Mouse (Mus musculus): Measurements from ENCODE around the gene Gm45062. TPM values are rescaled to one million over a fixed set of nuclear protein-coding genes. Genes with fewer than 3 reads are reported as not detected.

The Gm45062 gene
- total and polyA plus RNA-seq, 3 experiments = 2.7 to 4.1 (median 3.2) TPM

- no peaks in the 10 kb centered on the region for H3K27me3 ChIP-seq (replicated peaks)
- peak overlapping the region; percentile 100 for H3K4me2 ChIP-seq (ENCODE audit: insufficient read depth, low read depth, poor library complexity, severe bottlenecking)
- H3K79me2 ChIP-seq (replicated peaks; ENCODE audit: control insufficient read depth, extremely low read depth, insufficient read depth, poor library complexity, severe bottlenecking) = peaks cover 14% of the 10 kb centered on the region
- peaks cover 2 to 22% of the 10 kb centered on the region in 2 experiments for H3K36me3 ChIP-seq (replicated peaks in 1 of 2; ENCODE audit: control insufficient read depth in 1 of 2, insufficient read depth in 1 of 2, low read length in 1 of 2)
- H3K9ac ChIP-seq (ENCODE audit: insufficient read depth, low read depth) = peak overlapping the region; percentile 97
- no peaks in the 10 kb centered on the region for H3K9me3 ChIP-seq (replicated peaks; ENCODE audit: low read length)
- H3K27ac ChIP-seq (ENCODE audit: insufficient read depth, low read depth) = peak overlapping the region; percentile 54; the same call in 1 of the 2 replicates
- no peak for DNase-seq (ENCODE audit: extremely low read depth)
- in situ Hi-C loops (cut with MboI; ENCODE audit: low pct_ligation_motif_present, low pct_unique_long_range_greater_than_20kb, low sequenced_read_pairs) (no loop called here), dilution Hi-C loops (cut with MboI; ENCODE audit: extremely low pct_ligation_motif_present, extremely low pct_unique_long_range_greater_than_20kb, low sequenced_read_pairs) (no loop called here)
- peak overlapping the region; percentile 84 to 97 (median 84) for H3K4me3 ChIP-seq (replicated peaks in 1 of 3; ENCODE audit: low read depth in 2 of 3, low read length in 2 of 3, poor library complexity in 1 of 3)
- TF ChIP-seq USF2 (conservative IDR thresholded peaks at IDR 0.05; ENCODE audit: low read depth, low read length) = no peak
- no peak for TF ChIP-seq MAFK (IDR thresholded peaks at IDR 0.05; ENCODE audit: insufficient replicate concordance, low read length)
- no peak for TF ChIP-seq SMC3 (IDR thresholded peaks at IDR 0.05; ENCODE audit: low read depth, low read length)
- no peak for TF ChIP-seq E2F4 (IDR thresholded peaks at IDR 0.05; ENCODE audit: insufficient replicate concordance, low read depth, low read length)
- TF ChIP-seq ELF1 (IDR thresholded peaks at IDR 0.05; ENCODE audit: low read depth, low read length) = no peak
- no peak for TF ChIP-seq IRF4 (IDR thresholded peaks at IDR 0.05; ENCODE audit: low read depth, low read length)
- TF ChIP-seq MYC (IDR thresholded peaks at IDR 0.05; ENCODE audit: low read depth, low read length) = peak; percentile 89; the same call in 1 of the 2 replicates
- TF ChIP-seq CHD2 (IDR thresholded peaks at IDR 0.05; ENCODE audit: low read length) = no peak
- TF ChIP-seq MAZ (IDR thresholded peaks at IDR 0.05; ENCODE audit: low read depth, low read length) = no peak
- TF ChIP-seq ZMIZ1 (IDR thresholded peaks at IDR 0.05; ENCODE audit: low read depth, low read length) = no peak
- TF ChIP-seq TCF12 (IDR thresholded peaks at IDR 0.05; ENCODE audit: low read depth, low read length) = no peak
- TF ChIP-seq HCFC1 (IDR thresholded peaks at IDR 0.05; ENCODE audit: low read depth, low read length) = no peak
- TF ChIP-seq KAT2A (IDR thresholded peaks at IDR 0.05; ENCODE audit: insufficient replicate concordance, low read length) = no peak
- TF ChIP-seq ZNF384 (IDR thresholded peaks at IDR 0.05; ENCODE audit: low read depth, low read length) = no peak
- no peak for TF ChIP-seq UBTF (IDR thresholded peaks at IDR 0.05; ENCODE audit: low read depth, low read length)
- TF ChIP-seq RCOR1 (conservative IDR thresholded peaks at IDR 0.05; ENCODE audit: low read depth, low read length) = no peak
- no peak for TF ChIP-seq EP300 (IDR thresholded peaks at IDR 0.05; ENCODE audit: low read length)
- TF ChIP-seq MXI1 (IDR thresholded peaks at IDR 0.05; ENCODE audit: low read depth, low read length) = peak; percentile 87
- TF ChIP-seq TBP (conservative IDR thresholded peaks at IDR 0.05; ENCODE audit: low read depth, low read length) = no peak
- no peak for TF ChIP-seq BHLHE40 (IDR thresholded peaks at IDR 0.05; ENCODE audit: low read depth, low read length)
- TF ChIP-seq RAD21 (IDR thresholded peaks at IDR 0.05; ENCODE audit: low read depth, low read length) = no peak
- no peak for TF ChIP-seq JUN (IDR thresholded peaks at IDR 0.05; ENCODE audit: insufficient read depth, low read depth, low read length)
- no peak for TF ChIP-seq POLR2A (IDR thresholded peaks at IDR 0.05; ENCODE audit: low read depth, low read length)
- TF ChIP-seq CHD1 (IDR thresholded peaks at IDR 0.05; ENCODE audit: low read depth, low read length) = 0 out of 2 replicates have a peak, but pooled peaks have one; percentile 72
- no peak for TF ChIP-seq CTCF (conservative IDR thresholded peaks at IDR 0.05 in 1 of 2, IDR thresholded peaks at IDR 0.05 in 1 of 2; ENCODE audit: low read depth in 2 of 2, low read length in 2 of 2)
- peak; percentile 37 for TF ChIP-seq MAX (IDR thresholded peaks at IDR 0.05; ENCODE audit: low read length)
- TF ChIP-seq USF1 (IDR thresholded peaks at IDR 0.05; ENCODE audit: low read depth, low read length) = no peak
- no peak for TF ChIP-seq ZKSCAN1 (IDR thresholded peaks at IDR 0.05; ENCODE audit: borderline replicate concordance, low read depth, low read length)
- TF ChIP-seq PAX5 (IDR thresholded peaks at IDR 0.05; ENCODE audit: low read length) = no peak
- TF ChIP-seq GABPA (IDR thresholded peaks at IDR 0.05; ENCODE audit: insufficient replicate concordance, low read depth, low read length) = no peak
- TF ChIP-seq JUND (conservative IDR thresholded peaks at IDR 0.05; ENCODE audit: low read depth, low read length) = no peak
- TF ChIP-seq NELFE (IDR thresholded peaks at IDR 0.05; ENCODE audit: low read depth, low read length) = no peak
- H3K4me1 ChIP-seq (ENCODE audit: control insufficient read depth in 1 of 2, insufficient read depth in 2 of 2) = peaks cover 0 to 11% of the 10 kb centered on the region in 2 experiments; a peak in 2 of 4 replicates
Measured at GRCm38 (mm10) chr6:8209866-8210186, 49.4 kb upstream of the Gm45062 start.
